Mouse (Mus musculus) bone marrow macrophage, adult 2 months (primary cell): ENCODE data around the gene 9430015G10Rik. TPM values are rescaled to one million over a fixed set of nuclear protein-coding genes. Genes with fewer than 3 reads are reported as not detected.

Source experiments
- H3K27ac ChIP-seq: 2 replicates; pipeline ENCODE4 v1.5.1; 2012; ENCODE audit warnings: low read depth, low read length; ENCODE audit not compliant: insufficient read depth
- H3K4me1 ChIP-seq: 2 replicates; pipeline ENCODE4 v1.6.1; 2012; ENCODE audit warnings: low read length; ENCODE audit not compliant: control insufficient read depth, insufficient read depth
- H3K4me3 ChIP-seq: 2 replicates; pipeline ENCODE4 v1.5.1; 2012; ENCODE audit warnings: mild to moderate bottlenecking, low read length, moderate library complexity; ENCODE audit not compliant: insufficient read depth
- CTCF ChIP-seq: IDR thresholded peaks from 2 replicates; pipeline ENCODE4 v1.5.1; 2012; ENCODE audit warnings: low read depth, mild to moderate bottlenecking, low read length, moderate library complexity
- POLR2A ChIP-seq: IDR thresholded peaks from 2 replicates; pipeline ENCODE4 v1.6.1; 2012; ENCODE audit warnings: mild to moderate bottlenecking, low read depth, low read length, borderline replicate concordance
- polyA plus RNA-seq: library from polyadenylated mRNA; stranded (reverse); fragments of >200 nt; gene quantifications from 2 replicates; pipeline ENCODE4 v1.2.4, GENCODE M21; 2012; ENCODE audit not compliant: missing spikeins, insufficient read depth, insufficient read length

9430015G10Rik gene
- polyA plus RNA-seq, 1 experiment: 18.3 TPM

- Histone ChIP-seq H3K27ac (no peak overlapping the region), H3K4me3 (no peak overlapping the region), H3K4me1 (no peaks in the 10 kb centered on the region)
- TF ChIP-seq CTCF (no peak), POLR2A (no peak)
These were observed 56.7 kb downstream of the 9430015G10Rik start for GRCm38 (mm10) chr4:156166477-156166876.

- Histone ChIP-seq H3K27ac (no peak overlapping the region), H3K4me3 (no peak overlapping the region), H3K4me1 (no peaks in the 10 kb centered on the region)
- TF ChIP-seq CTCF: no peak
- no peak for TF ChIP-seq POLR2A
These were observed 58.8 kb downstream of the 9430015G10Rik start for GRCm38 (mm10) chr4:156168611-156169010.

GRCm38 (mm10) chr4:156169129-156169528 is 59.3 kb downstream of the 9430015G10Rik start:
- Histone ChIP-seq H3K4me3 (no peak overlapping the region), H3K27ac (no peak overlapping the region), H3K4me1 (no peaks in the 10 kb centered on the region)
- TF ChIP-seq POLR2A (no peak), CTCF (no peak)

- no peaks in the 10 kb centered on the region for H3K4me1 ChIP-seq
- no peak overlapping the region for H3K27ac ChIP-seq
- H3K4me3 ChIP-seq: no peak overlapping the region
- TF ChIP-seq CTCF (no peak), POLR2A (no peak)
These were observed 62.0 kb downstream of the 9430015G10Rik start for GRCm38 (mm10) chr4:156171828-156172227.

Other genes starting within 250 kb of the 9430015G10Rik start
- gene Tas1r3, start 246.6 kb upstream of the 9430015G10Rik start, polyA plus RNA-seq: 0.62 and 0.68 TPM in 2 replicates
- gene Cptp, start 240.5 kb upstream of the 9430015G10Rik start, polyA plus RNA-seq: 11.6 and 13.9 TPM in 2 replicates
- gene Ints11, start 240.4 kb upstream of the 9430015G10Rik start, polyA plus RNA-seq: 21.4 and 23.0 TPM in 2 replicates
- gene Pusl1, start 218.2 kb upstream of the 9430015G10Rik start, polyA plus RNA-seq: 10.7 and 13.2 TPM in 2 replicates
- 15.8 and 18.1 TPM in 2 replicates for gene Acap3, start 218.2 kb upstream of the 9430015G10Rik start, polyA plus RNA-seq
- 78.3 and 85.9 TPM in 2 replicates for gene Ube2j2, start 166.2 kb upstream of the 9430015G10Rik start, polyA plus RNA-seq
- 32.4 and 42.7 TPM in 2 replicates for gene C1qtnf12, start 147.7 kb upstream of the 9430015G10Rik start, polyA plus RNA-seq
- 1.7 and 2.3 TPM in 2 replicates for gene B3galt6, start 117.3 kb upstream of the 9430015G10Rik start, polyA plus RNA-seq
- gene Sdf4, start 117.1 kb upstream of the 9430015G10Rik start, polyA plus RNA-seq: 197 and 213 TPM in 2 replicates
- gene Tnfrsf4, start 96.1 kb upstream of the 9430015G10Rik start, polyA plus RNA-seq: 1.5 and 1.7 TPM in 2 replicates
- gene Tnfrsf18, start 83.8 kb upstream of the 9430015G10Rik start, polyA plus RNA-seq: not detected in 2 replicates
- gene Ttll10, start 50.6 kb upstream of the 9430015G10Rik start, polyA plus RNA-seq: not detected in 2 replicates
- gene Rnf223, start 20.5 kb downstream of the 9430015G10Rik start, polyA plus RNA-seq: 0.28 TPM in 1 of 2 replicates, not detected in the other
- gene Agrn, start 87.5 kb downstream of the 9430015G10Rik start, polyA plus RNA-seq: 24.0 and 25.1 TPM in 2 replicates
- 76.8 and 96.9 TPM in 2 replicates for gene Isg15, start 90.8 kb downstream of the 9430015G10Rik start, polyA plus RNA-seq
- 1.2 and 1.6 TPM in 2 replicates for gene AW011738, start 93.3 kb downstream of the 9430015G10Rik start, polyA plus RNA-seq
- not detected in 2 replicates for gene Perm1, start 105.9 kb downstream of the 9430015G10Rik start, polyA plus RNA-seq
- 41.6 and 44.9 TPM in 2 replicates for gene Plekhn1, start 124.9 kb downstream of the 9430015G10Rik start, polyA plus RNA-seq
- 45.2 and 46.3 TPM in 2 replicates for gene Noc2l, start 126.0 kb downstream of the 9430015G10Rik start, polyA plus RNA-seq
- 0.36 TPM in 1 of 2 replicates, not detected in the other for gene Samd11, start 145.7 kb downstream of the 9430015G10Rik start, polyA plus RNA-seq
- not detected in 2 replicates for gene Vmn2r-ps159, start 221.1 kb downstream of the 9430015G10Rik start, polyA plus RNA-seq